Mouse (Mus musculus): ENCODE results near the gene Ythdc1.

DNA sequence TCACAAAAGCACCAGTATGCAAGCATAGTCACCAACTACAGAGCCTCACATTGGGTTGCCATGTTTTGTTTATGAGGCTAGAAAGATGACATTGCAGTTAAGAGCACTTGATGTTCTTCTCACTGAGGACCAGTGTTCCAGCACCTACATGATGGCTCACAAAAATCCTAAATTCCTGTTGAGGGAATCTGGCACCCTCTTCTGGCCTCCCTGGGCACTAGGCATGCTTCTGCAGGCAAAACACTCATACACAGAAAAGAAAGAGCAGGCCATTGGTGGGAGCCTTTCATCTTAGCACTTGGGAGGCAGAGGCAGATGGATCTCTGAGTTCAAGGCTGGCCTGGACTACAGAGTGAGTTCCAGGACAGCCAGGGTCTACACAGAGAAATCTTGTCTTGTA lies 33.0 kb upstream of the Ythdc1 start:
- no peak for TF ChIP-seq CTCF (IDR thresholded peaks at IDR 0.05; ENCODE audit: low read depth, low read length)
- TF ChIP-seq EP300 (IDR thresholded peaks at IDR 0.05; ENCODE audit: insufficient read depth, low read depth, low read length) = no peak
